Mouse (Mus musculus) R1 (cell line): ENCODE measurements around the gene Cdca7l.
A peak's percentile ranks its signal among the peaks of the same experiment; 100 is the strongest.

ENCODE experiments used
- DNase-seq: peaks from one replicate; pipeline ENCODE4 v3.0.0-alpha.2; 2018; ENCODE audit warnings: low read depth, low spot score

The Cdca7l gene

GRCm38 (mm10) chr12:117809327-117810017 lies 5.4 kb downstream of the Cdca7l start:
- DNase-seq = no peak

DNA sequence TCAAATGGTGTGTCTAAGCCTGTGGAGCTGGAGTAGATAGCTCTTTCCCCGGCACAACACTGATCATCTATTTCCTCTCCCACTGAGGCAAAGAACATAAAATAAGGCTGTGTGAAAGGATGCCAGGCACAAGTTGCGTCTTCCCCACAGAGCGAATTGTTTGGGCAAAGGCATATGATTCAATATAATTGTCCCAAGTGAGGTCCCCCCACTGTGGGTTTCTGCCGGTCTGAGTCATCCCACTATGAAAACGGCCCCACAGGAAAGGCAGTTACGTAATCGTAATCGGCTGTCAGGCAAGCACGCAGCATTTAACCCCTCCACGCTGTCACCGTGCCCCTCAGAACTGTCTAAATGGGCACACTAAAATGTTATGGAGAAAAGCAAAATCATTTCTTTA lies 6.0 kb downstream of the Cdca7l start:
- no peak for DNase-seq

DNA sequence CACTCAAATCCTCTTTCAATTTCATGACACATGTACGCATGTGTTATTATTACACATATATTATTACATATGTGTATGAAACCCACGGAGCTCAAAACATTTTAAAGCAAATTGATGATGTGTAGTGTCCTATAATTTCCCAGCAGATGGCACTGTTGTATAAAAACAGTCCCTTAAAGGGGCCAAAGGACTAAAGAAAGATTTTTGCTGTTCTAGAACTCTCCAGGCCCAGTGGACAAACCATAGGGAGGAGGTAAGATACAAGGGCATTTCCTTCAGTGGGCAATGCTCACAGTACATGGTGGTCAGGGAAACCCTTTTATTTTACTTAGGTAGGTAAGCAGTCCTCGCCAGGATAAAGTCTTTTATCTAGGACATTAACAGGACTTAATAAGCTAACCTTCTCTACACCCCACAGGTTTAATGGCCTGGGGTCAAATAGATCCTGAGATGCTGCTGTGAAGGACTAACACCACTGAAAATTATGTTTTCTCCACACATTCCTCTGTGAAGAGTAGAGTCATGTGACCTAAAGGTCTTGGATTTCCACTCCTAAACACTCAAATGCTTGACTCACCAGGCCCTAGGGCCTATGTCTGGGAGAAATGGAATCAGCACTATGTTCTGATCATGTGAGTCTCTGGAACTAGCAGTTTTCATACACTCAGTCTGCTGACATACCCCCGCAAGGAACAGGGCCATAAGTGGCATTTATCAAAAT lies 16.2 kb downstream of the Cdca7l start:
- peak; percentile 43 for DNase-seq

- DNase-seq = peak; percentile 53
Observed at GRCm38 (mm10) chr12:117820859-117821221, 16.8 kb downstream of the Cdca7l start.

DNA sequence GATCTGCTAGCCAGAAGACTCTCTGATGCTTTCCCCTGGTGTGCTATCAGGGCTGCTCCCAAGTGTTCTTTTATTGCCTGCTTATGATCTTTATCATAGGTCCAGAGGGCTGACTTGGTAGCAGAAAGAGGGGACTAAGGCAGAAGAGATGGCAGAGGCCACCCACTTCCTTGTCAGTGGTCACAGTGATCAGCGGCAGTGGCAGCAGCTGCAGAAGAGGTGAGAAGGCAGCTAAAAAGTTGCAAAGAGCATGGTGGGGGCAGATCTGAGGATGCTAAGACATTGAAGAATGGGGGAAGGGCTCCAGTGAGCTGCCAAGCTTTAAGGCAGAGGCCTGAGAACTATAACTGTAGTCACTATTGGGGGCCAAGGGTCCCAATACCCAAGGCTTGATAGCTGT lies 17.3 kb downstream of the Cdca7l start:
- DNase-seq = no peak

- no peak for DNase-seq
Observed at GRCm38 (mm10) chr12:117828350-117828749, 24.3 kb downstream of the Cdca7l start.

- DNase-seq = no peak
Observed at GRCm38 (mm10) chr12:117831351-117831961, 27.4 kb downstream of the Cdca7l start.

DNA sequence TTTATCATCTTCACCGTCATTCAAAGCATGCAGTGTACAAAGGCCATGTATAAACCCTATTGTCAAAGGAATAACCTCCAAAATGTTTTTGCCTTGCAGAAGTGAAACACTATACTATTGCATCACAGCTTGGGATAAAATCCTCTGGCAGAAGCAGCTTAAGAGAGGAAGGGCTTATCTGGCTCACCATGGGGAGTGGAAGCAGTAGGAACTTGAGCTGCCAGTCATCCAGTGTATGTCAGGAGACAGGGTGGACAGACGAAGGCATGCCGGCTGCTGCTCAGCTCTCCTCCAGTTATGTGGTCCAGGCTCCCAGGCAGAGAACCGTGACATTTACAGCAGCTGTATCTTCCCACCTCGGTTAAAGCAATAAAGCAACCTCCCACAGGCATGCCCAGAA lies 28.1 kb downstream of the Cdca7l start:
- no peak for DNase-seq

DNA sequence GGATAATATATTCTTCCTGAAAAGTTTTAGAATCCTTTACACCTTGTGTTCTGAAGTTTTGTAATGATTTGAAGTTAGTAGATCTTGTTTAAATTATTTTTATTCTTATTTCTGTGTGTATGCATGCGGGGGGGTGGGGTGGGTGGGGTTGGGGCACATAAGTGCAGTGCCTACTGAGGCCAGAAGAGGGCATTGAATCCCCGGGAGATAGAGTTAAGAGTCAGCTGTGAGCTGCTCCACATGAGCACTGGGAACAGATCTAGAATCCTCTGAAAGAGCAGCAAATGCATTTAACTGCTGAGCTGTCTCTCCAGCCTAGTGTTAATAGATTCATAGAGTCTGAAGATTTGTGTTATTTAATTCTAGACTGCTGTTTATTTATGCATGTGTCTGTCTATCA lies 30.6 kb downstream of the Cdca7l start:
- DNase-seq = peak; percentile 41

- DNase-seq = no peak
Observed at GRCm38 (mm10) chr12:117835371-117835770, 31.3 kb downstream of the Cdca7l start.

DNA sequence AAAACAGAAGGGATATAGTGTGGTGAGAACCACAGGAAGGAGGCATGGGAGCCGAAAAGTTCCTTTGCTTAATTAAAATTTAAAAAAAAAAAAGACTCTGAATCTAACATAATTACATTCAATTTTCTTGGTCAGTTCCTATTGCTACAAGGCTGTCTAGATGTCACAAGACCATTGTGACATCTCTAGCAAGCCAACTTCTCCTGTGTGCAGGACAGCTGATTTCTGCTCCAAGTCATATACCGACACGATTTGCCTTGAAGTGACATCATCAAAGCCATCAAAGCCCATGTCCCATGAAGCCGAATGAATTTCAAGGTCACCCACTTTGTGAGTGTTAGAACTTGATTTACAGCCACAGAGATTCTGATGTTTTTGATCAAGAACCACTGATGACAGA lies 33.3 kb downstream of the Cdca7l start:
- DNase-seq = no peak

DNA sequence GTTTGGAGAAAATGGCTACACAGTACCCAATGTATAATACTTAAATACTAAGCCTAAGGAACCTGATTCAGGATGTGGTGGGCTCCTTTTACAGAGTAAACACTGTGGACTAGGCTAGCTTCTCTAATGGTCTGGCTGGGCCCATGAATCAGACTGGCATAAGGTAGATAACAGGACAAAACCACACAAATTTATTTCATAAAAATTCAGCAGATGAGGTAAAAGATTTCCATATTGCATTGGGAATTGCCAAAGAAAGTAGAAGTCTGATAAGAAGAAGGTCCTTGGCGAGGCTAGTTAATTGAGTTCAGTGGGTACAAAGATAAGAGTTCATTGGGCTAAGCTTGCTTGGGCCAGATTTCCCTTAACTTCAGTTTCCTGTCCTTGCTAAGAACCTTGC lies 36.6 kb downstream of the Cdca7l start:
- no peak for DNase-seq

DNA sequence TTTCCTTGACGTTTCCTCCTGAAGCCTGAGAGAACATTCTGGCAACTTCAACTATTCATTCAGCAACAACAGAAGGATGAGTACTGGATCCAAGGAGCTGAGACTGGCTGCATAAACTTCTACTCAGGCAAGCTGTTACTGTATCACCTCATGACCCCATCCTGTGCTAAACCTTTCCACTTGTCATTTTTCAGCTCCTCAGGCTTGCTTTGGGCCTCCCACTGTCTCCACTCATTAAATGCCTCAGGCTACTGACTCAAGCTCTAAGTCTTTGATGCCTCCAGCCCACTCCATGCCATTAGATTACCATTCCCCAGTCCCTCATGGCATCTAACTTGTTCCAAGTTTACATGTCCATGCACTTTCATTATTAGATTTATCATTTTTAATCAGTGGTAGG lies 38.6 kb downstream of the Cdca7l start:
- no peak for DNase-seq

DNA sequence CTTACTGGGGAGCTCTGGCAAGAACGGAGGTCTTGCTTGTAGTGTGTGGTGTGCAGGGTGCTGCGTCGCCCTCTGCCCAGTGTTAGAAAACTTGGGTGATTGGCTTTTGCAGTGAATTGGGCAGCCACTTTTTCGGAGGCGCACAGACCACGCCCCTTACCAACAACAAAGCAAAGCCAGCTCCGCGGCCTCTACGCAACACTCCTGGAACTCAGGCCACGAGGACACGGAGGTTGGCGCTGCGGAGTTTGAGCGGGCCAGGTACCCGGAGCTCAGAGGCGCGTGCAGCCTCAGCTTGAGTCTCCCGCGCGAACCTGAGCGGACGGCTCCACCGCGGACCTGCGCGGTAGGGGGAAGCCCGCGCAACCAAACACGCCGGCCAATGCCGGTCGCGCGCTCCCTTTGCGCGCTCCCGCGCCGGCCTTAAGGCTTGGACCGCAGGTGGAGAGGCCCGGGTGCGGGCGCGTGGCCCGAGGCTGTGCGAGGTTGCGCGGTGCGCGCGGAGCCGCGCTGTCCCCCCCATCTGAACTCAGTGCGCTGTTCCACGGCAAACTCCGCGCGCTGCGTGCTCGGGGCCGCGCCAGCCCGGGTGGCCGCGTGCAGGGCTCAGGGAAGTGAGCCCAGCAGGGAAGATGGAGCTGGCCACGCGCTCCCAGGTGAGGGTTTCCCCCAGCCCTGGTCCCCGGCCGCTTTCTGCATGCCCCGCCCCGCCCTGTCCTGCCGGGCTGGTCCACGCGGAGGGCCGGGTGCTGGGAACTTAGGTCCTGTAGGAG lies 39.4 kb downstream of the Cdca7l start:
- DNase-seq = peak; percentile 89

DNA sequence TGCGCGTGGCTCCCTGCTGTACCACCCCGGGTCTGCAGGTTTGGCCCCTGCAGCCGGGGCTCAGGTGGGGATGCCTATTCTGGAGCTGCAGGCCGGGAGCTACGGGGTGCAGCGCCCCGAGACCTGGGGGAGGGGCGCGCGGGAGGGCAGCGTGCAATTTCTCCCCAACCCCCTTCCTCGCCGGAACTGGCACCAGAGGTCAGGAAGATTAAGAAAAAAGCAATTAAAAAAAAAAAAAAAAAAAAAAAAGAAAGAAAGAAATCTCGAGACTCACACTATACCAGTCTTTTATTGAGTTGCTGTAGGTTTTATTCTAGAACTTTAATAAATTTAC lies 40.0 kb downstream of the Cdca7l start:
- no peak for DNase-seq

DNA sequence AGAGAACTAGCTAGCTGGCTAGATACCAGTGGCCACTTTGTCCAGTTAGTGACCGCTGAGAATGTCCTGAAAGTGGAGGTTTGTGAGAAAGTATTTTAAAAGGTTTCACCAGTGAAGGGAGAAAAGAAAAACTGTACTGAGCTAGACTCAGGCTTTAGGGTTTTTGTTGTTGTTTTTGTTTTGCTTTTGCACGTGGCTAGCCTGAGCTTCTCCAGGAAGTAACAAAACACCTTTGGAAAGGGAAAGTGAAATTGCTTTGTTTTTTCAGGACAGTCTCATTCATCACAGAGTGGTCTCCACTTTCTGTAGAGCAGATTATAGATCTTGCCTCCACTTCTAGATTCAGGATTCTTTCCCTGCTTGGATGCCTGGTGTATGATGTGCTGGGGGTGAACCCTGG lies 40.8 kb downstream of the Cdca7l start:
- no peak for DNase-seq

DNA sequence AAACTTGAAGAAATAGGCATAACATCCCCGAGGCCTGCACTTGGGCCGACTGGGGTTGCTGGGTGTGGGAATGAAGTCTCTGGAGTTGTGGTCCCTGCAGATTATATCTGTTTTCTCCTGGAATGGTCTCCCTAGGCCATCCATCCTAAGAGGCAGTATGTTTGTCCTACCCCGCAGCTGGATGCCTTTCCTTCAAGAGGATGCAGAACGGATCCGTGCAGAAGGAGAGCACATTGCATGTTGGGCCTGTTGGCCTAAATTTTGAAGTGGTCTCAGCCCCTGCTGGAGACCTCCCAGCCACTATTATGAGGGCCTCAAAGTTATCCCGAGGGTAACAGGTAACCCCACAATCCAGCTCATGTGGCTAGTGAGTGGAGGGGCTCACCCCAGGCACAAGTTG lies 44.5 kb downstream of the Cdca7l start:
- DNase-seq = no peak

GRCm38 (mm10) chr12:117850472-117850871 lies 46.4 kb downstream of the Cdca7l start:
- DNase-seq = peak; percentile 30

GRCm38 (mm10) chr12:117853316-117853715 lies 49.2 kb downstream of the Cdca7l start:
- DNase-seq = peak; percentile 55

DNA sequence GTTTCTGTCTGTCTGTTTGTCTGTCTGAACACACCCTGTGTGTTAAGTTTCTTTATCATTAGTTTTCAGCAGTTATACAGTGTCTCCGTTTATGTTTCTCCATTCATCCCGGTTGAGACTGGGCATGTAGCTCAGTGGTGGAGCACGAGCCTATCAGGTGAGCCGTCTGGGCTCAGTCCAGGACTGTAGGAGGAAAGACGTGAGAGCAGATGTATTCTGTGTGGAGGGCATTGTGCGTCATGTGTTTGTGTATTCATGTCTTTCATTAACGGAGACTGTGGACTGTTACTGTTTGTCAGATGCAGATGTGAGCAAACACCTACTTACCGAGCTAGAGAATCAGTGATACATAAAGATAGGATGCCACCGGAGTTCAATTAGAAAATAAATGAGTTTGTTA lies 52.9 kb downstream of the Cdca7l start:
- DNase-seq = no peak

GRCm38 (mm10) chr12:117857884-117858283 lies 53.8 kb downstream of the Cdca7l start:
- no peak for DNase-seq

- no peak for DNase-seq
Observed at GRCm38 (mm10) chr12:117860840-117861239, 56.8 kb downstream of the Cdca7l start.
